Mouse (Mus musculus) liver, embryonic 16.5 days (tissue): ENCODE measurements around the gene Aqp3. TPM values are rescaled to one million over a fixed set of nuclear protein-coding genes. Genes with fewer than 3 reads are reported as not detected.
A peak's percentile ranks its signal among the peaks of the same experiment; 100 is the strongest.

ENCODE experiments used
- ATAC-seq: fragments of 200-750 bp; cut with Nextera tagmentation; 2 replicates; pipeline ENCODE4 v1.8.0; 2017; ENCODE audit warnings: low read depth, mild to moderate bottlenecking, moderate number of reproducible peaks, moderate library complexity
- H3K27ac ChIP-seq: fragments of 300-500 bp; sonication (generic); 2 replicates; pipeline ENCODE4 v1.5.1; 2014; ENCODE audit warnings: mild to moderate bottlenecking, low read length
- H3K27me3 ChIP-seq: fragments of 300-500 bp; sonication (generic); 2 replicates; pipeline ENCODE4 v1.6.1; 2014; ENCODE audit warnings: low read depth, low read length, mixed read lengths; ENCODE audit not compliant: control insufficient read depth, insufficient read depth
- H3K36me3 ChIP-seq: fragments of 300-500 bp; sonication (generic); 2 replicates; pipeline ENCODE4 v1.6.1; 2014; ENCODE audit warnings: mild to moderate bottlenecking; ENCODE audit not compliant: control insufficient read depth, insufficient read depth
- H3K4me1 ChIP-seq: fragments of 300-500 bp; sonication (generic); 2 replicates; pipeline ENCODE4 v1.6.1; 2014; ENCODE audit warnings: low read depth, low read length, mixed read lengths; ENCODE audit not compliant: control insufficient read depth
- H3K4me2 ChIP-seq: fragments of 300-500 bp; sonication (generic); 2 replicates; pipeline ENCODE4 v1.6.1; 2014; ENCODE audit warnings: low read depth, low read length, mixed read lengths
- H3K4me3 ChIP-seq: fragments of 300-500 bp; sonication (generic); 2 replicates; pipeline ENCODE4 v1.5.1; 2014; ENCODE audit warnings: low read depth, mild to moderate bottlenecking, low read length
- H3K9ac ChIP-seq: fragments of 300-500 bp; sonication (generic); 2 replicates; pipeline ENCODE4 v1.6.1; 2014; ENCODE audit warnings: low read depth, low read length
- H3K9me3 ChIP-seq: fragments of 300-500 bp; sonication (generic); replicated peaks from 2 replicates; pipeline ENCODE4 v1.6.1; 2016; ENCODE audit warnings: low read length; ENCODE audit not compliant: control insufficient read depth
- WGBS: fragments of 180-500 bp; shearing (Covaris S2); extraction: QIAGEN DNeasy Blood & Tissue Kit; methylation state at CpG from one replicate; pipeline ENCODE4 v1.1.7; 2014; ENCODE audit not compliant: insufficient replicate concordance; 5-methylcytosine and 5-hydroxymethylcytosine counted together
- polyA plus RNA-seq: library from polyadenylated mRNA; unstranded; fragments of >200 nt; fragmentation: Nextera tagmentation; extraction: Ambion mirVana; gene quantifications from 2 replicates; pipeline ENCODE4 v1.2.1, GENCODE M21; 2015

Aqp3 gene
- polyA plus RNA-seq, 1 experiment from 2014 or later: 10.4 TPM

DNA sequence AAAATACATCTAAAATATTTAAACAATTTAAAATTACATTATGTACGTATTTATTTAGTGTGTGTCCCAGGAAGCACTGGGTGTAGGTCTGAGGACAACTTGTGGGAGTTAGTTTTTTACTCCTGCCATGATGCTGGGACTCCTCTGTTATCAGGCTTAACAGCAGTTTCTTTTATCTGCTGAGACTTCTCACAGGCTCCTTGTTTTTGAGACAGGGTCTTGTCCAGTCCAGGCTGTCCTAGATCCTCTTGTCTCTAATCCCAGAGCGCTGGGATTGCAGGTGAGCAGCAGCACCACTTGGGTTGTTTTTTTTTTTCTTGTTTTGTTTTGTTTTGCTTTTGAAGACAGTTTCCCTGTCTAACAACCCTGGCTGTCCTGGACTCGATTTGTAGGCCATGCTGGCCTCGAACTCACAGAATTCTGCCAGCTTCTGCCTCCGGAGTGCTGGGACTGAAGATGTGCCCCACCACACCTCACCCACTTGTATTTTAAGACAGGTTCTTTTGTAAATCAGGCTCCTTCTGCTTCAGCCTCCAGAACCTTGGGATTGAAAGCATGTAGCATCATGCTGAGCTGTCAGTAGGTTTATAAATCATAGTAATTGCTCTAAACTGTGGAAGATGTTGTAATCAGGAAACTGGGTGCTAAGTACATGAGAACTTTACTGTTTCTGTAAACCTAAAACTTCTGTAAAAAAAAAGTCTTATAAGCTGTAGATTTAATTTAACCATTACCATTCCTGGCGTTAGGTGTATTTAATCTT, 35.7 kb upstream of the Aqp3 start:
- peak overlapping the region; percentile 45 for H3K9ac ChIP-seq
- peak overlapping the region; percentile 98 for H3K27ac ChIP-seq
- ATAC-seq: peak; percentile 12; the same call in 1 of the 2 replicates
- H3K9me3 ChIP-seq: no peaks in the 10 kb centered on the region
- peak overlapping the region; percentile 71 for H3K4me2 ChIP-seq
- H3K27me3 ChIP-seq: no peaks in the 10 kb centered on the region
- H3K4me1 ChIP-seq: peaks cover 49% of the 10 kb centered on the region
- H3K36me3 ChIP-seq: 0 out of 2 replicates have a peak, but pooled peaks cover under 1% of the 10 kb centered on the region
- 49% methylated on average over 6 of the region's 6 CpGs for WGBS
- peak overlapping the region; percentile 30 for H3K4me3 ChIP-seq

DNA sequence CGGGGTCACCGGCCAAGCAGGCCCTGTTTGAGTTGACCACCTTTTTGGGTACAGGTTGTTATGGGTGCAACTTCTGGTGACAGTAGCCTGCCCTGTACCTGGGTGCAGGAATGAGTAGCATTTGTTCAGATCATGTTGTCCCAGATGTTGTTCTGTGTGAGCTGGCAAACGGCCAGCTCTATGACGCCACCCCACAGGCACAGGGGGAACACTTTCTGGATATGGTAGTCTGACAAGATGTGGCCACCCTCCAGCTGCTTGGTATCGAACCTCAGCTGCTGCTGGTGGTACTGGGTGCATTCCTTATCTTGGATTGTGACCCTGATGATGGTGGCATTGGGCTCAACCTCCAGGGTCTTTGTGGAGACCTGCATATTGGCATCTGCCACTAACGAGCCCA, 34.5 kb upstream of the Aqp3 start:
- H3K4me1 ChIP-seq: peaks cover 45% of the 10 kb centered on the region
- peak overlapping the region; percentile 19; the same call in 1 of the 2 replicates for H3K9ac ChIP-seq
- H3K4me2 ChIP-seq: no peak overlapping the region
- no peak overlapping the region for H3K4me3 ChIP-seq
- no peaks in the 10 kb centered on the region for H3K36me3 ChIP-seq
- no peak for ATAC-seq
- peak overlapping the region; percentile 98 for H3K27ac ChIP-seq
- H3K27me3 ChIP-seq: no peaks in the 10 kb centered on the region
- WGBS: 58% methylated on average over 6 of the region's 6 CpGs
- H3K9me3 ChIP-seq: no peaks in the 10 kb centered on the region

- Histone ChIP-seq H3K27me3 (no peaks in the 10 kb centered on the region), H3K4me2 (peak overlapping the region; percentile 64), H3K4me1 (peaks cover 45% of the 10 kb centered on the region), H3K27ac (peak overlapping the region; percentile 88), H3K4me3 (0 out of 2 replicates have a peak overlapping the region, but pooled peaks have one; percentile 7), H3K36me3 (no peaks in the 10 kb centered on the region), H3K9me3 (no peaks in the 10 kb centered on the region), H3K9ac (peak overlapping the region; percentile 52)
- ATAC-seq: peak; percentile 90
- 44% methylated on average over 3 of the region's 3 CpGs for WGBS
These were observed 31.9 kb upstream of the Aqp3 start for GRCm38 (mm10) chr4:41129836-41130235.

DNA sequence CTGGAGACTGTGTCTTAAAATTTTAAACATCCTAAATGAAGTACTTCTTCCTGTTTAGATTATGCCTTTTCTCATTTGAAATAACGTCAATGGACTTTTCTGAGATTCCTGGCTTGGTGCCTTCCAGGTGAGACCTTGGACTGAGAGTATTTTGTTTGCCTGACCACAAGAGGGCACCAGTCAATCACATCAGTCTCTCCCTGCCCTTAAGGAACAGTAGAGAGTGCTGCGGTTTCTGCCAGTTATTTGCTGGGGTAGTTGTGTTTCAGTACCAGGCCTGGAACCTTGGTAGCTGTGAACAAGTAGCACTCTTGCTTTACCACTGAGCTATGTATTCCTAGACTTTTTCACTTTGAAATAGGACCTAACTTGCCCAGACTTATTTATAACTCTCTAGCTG, 31.4 kb upstream of the Aqp3 start:
- Histone ChIP-seq H3K4me2 (peak overlapping the region; percentile 64), H3K9ac (peak overlapping the region; percentile 52), H3K27ac (peak overlapping the region; percentile 88), H3K9me3 (no peaks in the 10 kb centered on the region), H3K36me3 (no peaks in the 10 kb centered on the region), H3K27me3 (no peaks in the 10 kb centered on the region), H3K4me1 (peaks cover 41% of the 10 kb centered on the region), H3K4me3 (0 out of 2 replicates have a peak overlapping the region, but pooled peaks have one; percentile 7)
- ATAC-seq: peak; percentile 81
- WGBS: 1% methylated on average over 2 of the region's 2 CpGs

DNA sequence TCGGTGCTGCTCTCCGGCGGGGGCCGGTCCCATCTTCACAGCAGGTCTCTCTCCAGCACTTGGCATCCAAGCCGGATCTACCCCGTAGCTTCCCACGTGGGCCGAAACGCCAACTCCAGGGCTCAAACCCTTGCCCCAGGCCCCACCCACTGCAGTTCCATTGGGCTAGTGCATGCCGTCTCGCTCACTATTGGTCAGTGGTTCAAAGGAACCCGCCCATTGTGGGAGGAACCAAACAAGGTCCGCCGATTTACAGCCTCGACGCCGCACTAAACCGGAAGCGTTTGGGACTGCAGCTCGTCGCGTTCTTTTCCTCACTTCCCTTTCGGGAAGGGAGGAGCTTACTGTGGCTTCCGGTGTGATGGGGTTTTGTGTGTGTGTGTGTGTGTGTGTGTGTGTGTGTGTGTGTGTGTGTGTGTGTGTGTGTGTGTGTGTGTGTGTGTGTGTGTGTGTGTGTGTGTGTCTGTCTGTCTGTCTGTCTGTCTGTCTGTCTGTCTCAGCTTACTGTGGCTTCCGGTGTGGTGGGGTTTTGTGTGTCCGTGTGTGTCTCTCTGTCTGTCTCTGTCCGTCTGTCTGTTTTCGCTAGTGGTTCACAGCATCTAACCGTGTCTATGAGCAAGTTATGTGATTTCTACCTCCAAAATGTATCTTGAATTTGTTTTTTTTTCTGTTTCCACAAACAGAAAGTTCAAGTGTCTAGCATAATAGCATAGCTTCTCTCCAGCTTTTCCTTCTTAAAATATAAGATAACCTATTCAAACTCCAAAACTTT, 26.4 kb upstream of the Aqp3 start, which contains the start of gene Nol6:
Nol6 (minus strand) TSS at position 276 of the 772 bp plus-strand sequence.
- Histone ChIP-seq H3K9ac (peak within 1 kb of the TSS; percentile 59), H3K4me1 (peaks cover 11% of the 10 kb centered on the region), H3K9me3 (no peaks in the 10 kb centered on the region), H3K27me3 (no peaks in the 10 kb centered on the region), H3K27ac (0 out of 2 replicates have a peak within 1 kb of the TSS, but pooled peaks have one; percentile 41), H3K36me3 (peaks cover 16% of the 10 kb centered on the region), H3K4me3 (peak within 1 kb of the TSS; percentile 77), H3K4me2 (peak within 1 kb of the TSS; percentile 94)
- ATAC-seq: peak; percentile 100
- WGBS: under 1% methylated on average over 29 of the region's 29 CpGs

- Histone ChIP-seq H3K4me1 (peaks cover 10% of the 10 kb centered on the region), H3K9me3 (no peaks in the 10 kb centered on the region), H3K4me3 (no peak overlapping the region), H3K27ac (no peak overlapping the region), H3K9ac (no peak overlapping the region), H3K27me3 (no peaks in the 10 kb centered on the region), H3K4me2 (no peak overlapping the region), H3K36me3 (peaks cover 39% of the 10 kb centered on the region)
- peak; percentile 37 for ATAC-seq
- 65% methylated on average over 11 of the region's 11 CpGs for WGBS
These were observed 20.8 kb upstream of the Aqp3 start for GRCm38 (mm10) chr4:41118706-41119292.

- Histone ChIP-seq H3K27me3 (no peaks in the 10 kb centered on the region), H3K9ac (no peak overlapping the region), H3K4me1 (no peaks in the 10 kb centered on the region), H3K9me3 (no peaks in the 10 kb centered on the region), H3K36me3 (peaks cover 39% of the 10 kb centered on the region), H3K4me2 (no peak overlapping the region), H3K4me3 (no peak overlapping the region), H3K27ac (no peak overlapping the region)
- no peak for ATAC-seq
- 56% methylated on average over 3 of the region's 3 CpGs for WGBS
These were observed 18.8 kb upstream of the Aqp3 start for GRCm38 (mm10) chr4:41116817-41117216.

GRCm38 (mm10) chr4:41115793-41116192, 17.8 kb upstream of the Aqp3 start:
- Histone ChIP-seq H3K9me3 (no peaks in the 10 kb centered on the region), H3K27ac (no peak overlapping the region), H3K4me2 (no peak overlapping the region), H3K27me3 (no peaks in the 10 kb centered on the region), H3K4me1 (no peaks in the 10 kb centered on the region), H3K36me3 (peaks cover 33% of the 10 kb centered on the region), H3K9ac (no peak overlapping the region), H3K4me3 (no peak overlapping the region)
- WGBS: 83% methylated on average over 15 of the region's 15 CpGs
- ATAC-seq: no peak
